Mouse (Mus musculus) liver, embryonic 11.5 days (tissue): ENCODE results near the gene Nfkb1. TPM values are rescaled to one million over a fixed set of nuclear protein-coding genes. Genes with fewer than 3 reads are reported as not detected.

ENCODE experiments used
- ATAC-seq: fragments of 200-750 bp; cut with Nextera tagmentation; replicated peaks from 2 replicates; pipeline ENCODE4 v1.8.0; 2017; ENCODE audit warnings: moderate number of reproducible peaks, mild to moderate bottlenecking, moderate TSS enrichment, moderate library complexity; ENCODE audit not compliant: low FRiP score
- DNase-seq: peaks from one replicate; pipeline ENCODE4 v3.0.0-alpha.2; 2017; ENCODE audit warnings: low spot score
- H3K27ac ChIP-seq: fragments of 300-500 bp; sonication (generic); 2 replicates; pipeline ENCODE4 v1.5.1; 2014; ENCODE audit warnings: mild to moderate bottlenecking, low read depth, low read length, control low read depth
- H3K27me3 ChIP-seq: fragments of 300-500 bp; sonication (generic); replicated peaks from 2 replicates; pipeline ENCODE4 v1.6.1; 2014; ENCODE audit warnings: low read length, mixed read lengths; ENCODE audit not compliant: control insufficient read depth, insufficient read depth
- H3K36me3 ChIP-seq: fragments of 300-500 bp; sonication (generic); 2 replicates; pipeline ENCODE4 v1.6.1; 2014; ENCODE audit warnings: mild to moderate bottlenecking, low read length, moderate library complexity, mixed read lengths; ENCODE audit not compliant: control insufficient read depth, insufficient read depth
- H3K4me1 ChIP-seq: fragments of 300-500 bp; sonication (generic); replicated peaks from 2 replicates; pipeline ENCODE4 v1.6.1; 2014; ENCODE audit warnings: low read length, mixed read lengths; ENCODE audit not compliant: control insufficient read depth, insufficient read depth
- H3K4me2 ChIP-seq: fragments of 300-500 bp; sonication (generic); 2 replicates; pipeline ENCODE4 v1.6.1; 2014; ENCODE audit warnings: mild to moderate bottlenecking, control low read depth, moderate library complexity
- H3K4me3 ChIP-seq: fragments of 300-500 bp; sonication (generic); 2 replicates; pipeline ENCODE4 v1.5.1; 2014; ENCODE audit warnings: low read depth, low read length, control low read depth
- H3K9ac ChIP-seq: fragments of 300-500 bp; sonication (generic); 2 replicates; pipeline ENCODE4 v1.6.1; 2014; ENCODE audit warnings: low read depth, low read length, control low read depth
- H3K9me3 ChIP-seq: fragments of 300-500 bp; sonication (generic); 2 replicates; pipeline ENCODE4 v1.6.1; 2016; ENCODE audit warnings: low read length, inconsistent platforms, mixed read lengths; ENCODE audit not compliant: control insufficient read depth
- WGBS: fragments of 180-500 bp; shearing (Covaris S2); extraction: QIAGEN DNeasy Blood & Tissue Kit; methylation state at CpG from one replicate; pipeline ENCODE4 v1.1.7; 2014; 5-methylcytosine and 5-hydroxymethylcytosine counted together
- polyA plus RNA-seq: library from polyadenylated mRNA; unstranded; fragments of >200 nt; fragmentation: Nextera tagmentation; extraction: Ambion mirVana; gene quantifications from 2 replicates; pipeline ENCODE4 v1.2.1, GENCODE M21; 2014

Gene Nfkb1
- polyA plus RNA-seq, 1 experiment from 2014 or later, result 27.8 TPM

DNA sequence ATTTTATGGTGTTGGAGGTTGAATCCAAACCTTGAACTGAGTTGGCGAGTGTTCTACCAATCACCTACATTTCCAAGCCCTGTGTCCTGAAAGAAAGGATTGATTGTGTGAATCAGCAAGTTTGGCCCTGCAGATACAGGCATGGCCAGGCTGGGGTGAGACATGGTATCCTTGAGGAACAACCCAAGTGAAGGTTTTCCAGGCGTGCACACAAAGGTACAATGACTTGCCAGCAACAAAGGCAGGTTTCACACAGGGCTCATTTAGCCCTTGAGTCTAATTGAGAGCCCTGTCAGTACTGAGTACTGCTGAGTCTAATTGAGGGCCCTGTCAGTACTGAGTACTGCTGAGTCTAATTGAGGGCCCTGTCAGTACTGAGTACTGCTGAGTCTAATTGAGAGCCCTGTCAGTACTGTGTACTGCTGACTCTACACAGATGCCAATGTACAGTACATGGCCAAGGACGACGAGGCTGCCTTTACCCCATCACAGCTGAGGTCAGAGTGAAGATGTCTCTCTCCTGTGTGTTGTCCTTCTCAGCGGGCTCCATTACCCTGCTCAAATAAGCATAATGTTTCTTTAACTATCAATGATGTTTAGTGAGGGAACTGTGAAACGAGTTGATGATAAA, 11.0 kb downstream of the Nfkb1 start:
- Histone ChIP-seq H3K4me2 (no peak overlapping the region), H3K9ac (no peak overlapping the region), H3K4me3 (no peak overlapping the region), H3K27me3 (no peaks in the 10 kb centered on the region), H3K27ac (no peak overlapping the region), H3K9me3 (no peaks in the 10 kb centered on the region), H3K4me1 (peaks cover 20% of the 10 kb centered on the region), H3K36me3 (no peaks in the 10 kb centered on the region)
- no peak for ATAC-seq
- DNase-seq, result no peak
- WGBS, result 63% methylated on average over 6 of the region's 6 CpGs

DNA sequence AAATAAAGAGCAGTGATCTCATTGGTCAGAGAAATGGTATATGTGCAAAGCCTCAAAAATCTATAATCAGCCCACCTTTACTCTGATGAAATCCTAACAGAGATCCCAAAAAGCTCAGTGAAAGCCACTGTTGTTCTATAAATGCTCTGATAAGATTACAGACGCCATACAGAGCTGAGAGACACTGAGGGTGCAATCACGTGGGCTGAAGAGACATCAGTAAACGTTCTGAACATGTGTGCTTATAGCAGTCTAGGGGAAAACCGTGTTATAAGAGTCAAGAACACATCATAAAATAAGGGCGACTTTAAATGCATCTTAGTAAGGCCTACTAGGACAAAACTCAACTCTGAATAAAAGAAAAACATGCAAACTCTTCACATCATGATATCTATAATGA, 14.3 kb downstream of the Nfkb1 start:
- ATAC-seq (no peak), DNase-seq (no peak)
- no peaks in the 10 kb centered on the region for H3K27me3 ChIP-seq
- H3K4me1 ChIP-seq, result peaks cover 35% of the 10 kb centered on the region
- 45% methylated on average over 5 of the region's 5 CpGs for WGBS
- no peak overlapping the region for H3K4me3 ChIP-seq
- H3K27ac ChIP-seq, result no peak overlapping the region
- H3K4me2 ChIP-seq, result no peak overlapping the region
- no peaks in the 10 kb centered on the region for H3K9me3 ChIP-seq
- H3K9ac ChIP-seq, result no peak overlapping the region
- no peaks in the 10 kb centered on the region for H3K36me3 ChIP-seq

DNA sequence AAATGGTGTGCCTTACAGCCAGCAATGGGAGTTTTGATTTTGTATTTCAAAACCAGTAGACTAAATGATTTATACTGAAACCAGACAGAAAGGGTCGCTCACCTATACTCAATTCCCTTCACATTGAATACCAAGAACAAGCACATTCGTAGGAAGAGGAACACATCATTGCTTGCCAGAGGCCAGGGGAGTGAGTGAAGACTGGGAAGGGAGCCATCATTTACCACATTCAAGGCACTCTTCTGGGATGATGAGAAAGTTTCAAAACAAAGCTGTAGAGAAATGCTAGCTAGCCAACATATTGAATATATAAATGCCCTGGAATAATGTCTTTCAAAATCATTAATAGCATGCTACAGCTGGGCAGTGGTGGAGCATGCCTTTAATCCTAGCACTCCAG, 15.0 kb downstream of the Nfkb1 start:
- ATAC-seq (no peak), DNase-seq (no peak)
- WGBS, result 78% methylated on average over 2 of the region's 2 CpGs
- no peak overlapping the region for H3K27ac ChIP-seq
- H3K36me3 ChIP-seq, result no peaks in the 10 kb centered on the region
- no peaks in the 10 kb centered on the region for H3K9me3 ChIP-seq
- H3K4me3 ChIP-seq, result no peak overlapping the region
- no peak overlapping the region for H3K9ac ChIP-seq
- H3K4me1 ChIP-seq, result peaks cover 32% of the 10 kb centered on the region
- no peaks in the 10 kb centered on the region for H3K27me3 ChIP-seq
- no peak overlapping the region for H3K4me2 ChIP-seq

DNA sequence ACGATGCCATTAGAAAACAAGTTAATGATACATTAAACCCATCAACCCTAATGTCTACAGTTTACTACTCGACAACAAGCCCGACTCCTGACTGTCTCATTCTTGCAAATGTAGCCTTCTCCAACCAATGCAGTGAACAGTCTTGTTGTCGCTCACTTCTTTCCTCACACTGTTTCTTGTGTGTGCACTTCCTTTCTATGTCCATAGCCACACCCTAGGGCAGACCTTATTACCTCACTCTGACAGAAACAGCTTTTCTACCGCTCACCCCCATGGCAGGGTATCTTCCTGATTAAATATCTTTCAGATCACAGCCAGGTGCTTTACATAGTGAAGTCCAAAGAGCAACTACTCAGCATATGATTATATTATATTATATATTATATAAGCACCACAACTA, 15.9 kb downstream of the Nfkb1 start:
- Histone ChIP-seq H3K9ac (no peak overlapping the region), H3K4me2 (no peak overlapping the region), H3K27ac (no peak overlapping the region), H3K27me3 (no peaks in the 10 kb centered on the region), H3K36me3 (no peaks in the 10 kb centered on the region), H3K4me1 (peaks cover 26% of the 10 kb centered on the region), H3K4me3 (no peak overlapping the region), H3K9me3 (no peaks in the 10 kb centered on the region)
- DNase-seq (peak; percentile 8), ATAC-seq (no peak)
- 62% methylated on average over 5 of the region's 5 CpGs for WGBS

DNA sequence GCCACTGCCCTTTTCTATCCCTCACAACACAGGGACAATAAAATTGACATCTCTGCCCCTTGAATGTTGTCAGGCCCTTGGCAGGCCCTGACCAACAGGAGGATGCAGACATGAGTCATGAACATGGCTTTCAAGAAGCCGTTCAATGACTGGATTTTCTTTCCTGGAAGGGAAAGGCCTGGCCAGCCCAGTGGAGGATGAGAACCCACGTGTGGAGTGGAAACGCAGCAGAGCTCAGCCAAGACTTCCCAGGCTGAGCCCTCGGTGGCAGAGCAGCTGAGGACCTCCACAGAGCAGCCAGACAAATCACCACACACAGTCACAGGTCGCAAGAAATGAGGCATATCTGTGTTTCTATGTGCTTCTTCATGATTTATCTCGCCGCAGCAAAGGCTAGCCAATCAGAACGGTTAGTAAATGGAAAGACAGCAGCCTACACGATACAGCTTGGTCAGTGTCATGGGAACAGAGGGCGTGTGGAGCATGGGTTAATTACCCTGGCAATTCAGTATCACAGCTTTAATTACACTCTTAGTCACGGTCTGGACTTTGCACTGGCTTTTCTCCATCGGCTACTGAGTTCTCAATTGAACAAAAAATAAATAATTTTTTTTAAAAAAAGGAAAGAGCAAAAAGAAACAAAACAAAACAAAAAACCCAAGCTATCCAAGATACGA, 16.5 kb downstream of the Nfkb1 start:
- peak; percentile 30 for DNase-seq
- H3K4me3 ChIP-seq, result no peak overlapping the region
- no peak overlapping the region for H3K27ac ChIP-seq
- no peak overlapping the region for H3K9ac ChIP-seq
- H3K36me3 ChIP-seq, result no peaks in the 10 kb centered on the region
- peaks cover 26% of the 10 kb centered on the region for H3K4me1 ChIP-seq
- ATAC-seq, result 0 out of 2 replicates have a peak, but pooled peaks have one; percentile 10
- no peak overlapping the region for H3K4me2 ChIP-seq
- WGBS, result 62% methylated on average over 13 of the region's 13 CpGs
- H3K9me3 ChIP-seq, result no peaks in the 10 kb centered on the region
- no peaks in the 10 kb centered on the region for H3K27me3 ChIP-seq

GRCm38 (mm10) chr3:135673695-135674094, 17.7 kb downstream of the Nfkb1 start:
- no peak overlapping the region for H3K4me3 ChIP-seq
- no peak overlapping the region for H3K27ac ChIP-seq
- H3K9ac ChIP-seq, result no peak overlapping the region
- ATAC-seq, result peak; percentile 45; the same call in 1 of the 2 replicates
- H3K9me3 ChIP-seq, result no peaks in the 10 kb centered on the region
- peaks cover 26% of the 10 kb centered on the region for H3K4me1 ChIP-seq
- H3K36me3 ChIP-seq, result no peaks in the 10 kb centered on the region
- peak overlapping the region; percentile 7; the same call in 1 of the 2 replicates for H3K4me2 ChIP-seq
- DNase-seq, result peak; percentile 30
- no peaks in the 10 kb centered on the region for H3K27me3 ChIP-seq
- 59% methylated on average over 7 of the region's 7 CpGs for WGBS

- Histone ChIP-seq H3K4me3 (no peak overlapping the region), H3K4me1 (peaks cover 26% of the 10 kb centered on the region), H3K4me2 (no peak overlapping the region), H3K27ac (no peak overlapping the region), H3K9ac (no peak overlapping the region), H3K9me3 (no peaks in the 10 kb centered on the region), H3K36me3 (no peaks in the 10 kb centered on the region), H3K27me3 (no peaks in the 10 kb centered on the region)
- ATAC-seq (no peak), DNase-seq (peak; percentile 4)
- 88% methylated on average over 4 of the region's 4 CpGs for WGBS
Measured at GRCm38 (mm10) chr3:135673041-135673440, 18.3 kb downstream of the Nfkb1 start.

DNA sequence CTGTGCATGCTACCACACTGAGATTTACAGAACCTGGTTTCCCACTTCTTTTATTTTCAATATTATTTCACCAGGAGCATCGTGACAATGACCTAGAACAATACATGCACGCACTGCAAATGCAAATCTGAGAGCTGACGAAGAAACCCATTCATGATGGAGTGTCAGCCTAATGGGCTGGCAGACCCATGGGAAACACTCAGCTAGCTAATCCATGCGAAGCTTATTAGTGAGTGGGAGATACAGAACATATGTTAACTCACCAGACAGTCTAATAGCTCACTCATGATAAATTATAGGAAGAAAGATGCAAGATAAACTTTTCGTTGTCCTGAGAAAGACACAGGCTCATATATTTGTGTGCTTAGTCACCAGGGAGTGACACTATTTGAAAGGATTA, 19.2 kb downstream of the Nfkb1 start:
- no peak for ATAC-seq
- Histone ChIP-seq H3K4me1 (peaks cover 26% of the 10 kb centered on the region), H3K4me2 (no peak overlapping the region), H3K27me3 (no peaks in the 10 kb centered on the region), H3K4me3 (no peak overlapping the region), H3K9ac (no peak overlapping the region), H3K9me3 (no peaks in the 10 kb centered on the region), H3K36me3 (no peaks in the 10 kb centered on the region), H3K27ac (no peak overlapping the region)
- WGBS, result 75% methylated on average over 5 of the region's 5 CpGs
- peak; percentile 10 for DNase-seq

DNA sequence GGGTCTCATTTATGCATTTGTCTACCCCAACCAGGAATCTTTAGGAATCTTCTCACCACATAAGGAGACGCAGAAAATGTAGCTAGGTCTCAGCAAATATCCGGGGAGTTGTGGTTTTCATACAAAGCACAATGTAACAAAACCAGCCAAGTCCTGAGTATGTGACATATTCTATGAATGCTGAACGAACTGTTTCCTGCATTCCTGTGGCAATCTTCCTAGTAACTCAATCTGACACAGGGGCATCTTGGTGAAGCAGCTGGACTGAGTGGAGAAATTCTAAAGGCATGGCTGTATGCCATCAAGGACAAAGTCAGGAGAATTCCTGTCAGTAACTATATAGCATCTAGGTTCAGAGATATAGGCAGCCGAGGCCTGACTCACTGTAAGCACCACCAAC, 20.5 kb downstream of the Nfkb1 start:
- no peak overlapping the region for H3K4me2 ChIP-seq
- no peak overlapping the region for H3K4me3 ChIP-seq
- H3K36me3 ChIP-seq, result no peaks in the 10 kb centered on the region
- no peaks in the 10 kb centered on the region for H3K9me3 ChIP-seq
- peak; percentile 21 for DNase-seq
- ATAC-seq, result no peak
- no peaks in the 10 kb centered on the region for H3K27me3 ChIP-seq
- H3K4me1 ChIP-seq, result peaks cover 23% of the 10 kb centered on the region
- WGBS, result 77% methylated on average over 4 of the region's 4 CpGs
- H3K9ac ChIP-seq, result no peak overlapping the region
- H3K27ac ChIP-seq, result no peak overlapping the region
